In genomic region chr3:146812901-146813393, GRCm38 (mm10) we compare ENCODE assay signal across 8 mouse cellular contexts. TPM values are rescaled to one million over a fixed set of nuclear protein-coding genes. Genes with fewer than 3 reads are reported as not detected.
DNase-seq lines count a peak whose midpoint lies in the region; ATAC-seq and TF ChIP-seq lines count a peak whose summit lies in the region.

TSS of gene Prkacb (minus strand) at chr3:146812990.

- WGBS in hindbrain, embryonic 14.5 days = under 1% methylated on average over 50 of the region's 60 CpGs

- H3K9me3 ChIP-seq in hindbrain, embryonic 14.5 days (ENCODE audit: control insufficient read depth, low read length) = no peaks in the 10 kb centered on the region

- ATAC-seq in Patski = peak; percentile 83
- ATAC-seq in hindbrain, embryonic 14.5 days (ENCODE audit: low FRiP score) = peak; percentile 97

- DNase-seq in Patski (ENCODE audit: low read depth, low spot score) = peak; percentile 70
- DNase-seq in cerebellum, postnatal 14 days = peak; percentile 94 to 97
- peak; percentile 85 to 86 for DNase-seq in frontal cortex, postnatal 25 days (ENCODE audit: low spot score in 2 of 2)
- peak; percentile 95 for DNase-seq in hindbrain, embryonic 14.5 days (ENCODE audit: low spot score)
- peak; percentile 91 to 92 for DNase-seq in layer of hippocampus, postnatal 36 days
- DNase-seq in lung, postnatal 36 days = peak; percentile 89
- peak; percentile 94 for DNase-seq in retina, postnatal 1 day
- DNase-seq in urinary bladder, adult 18-20 months (ENCODE audit: low spot score in 2 of 2) = peak; percentile 81 to 83

- H3K4me2 ChIP-seq in hindbrain, embryonic 14.5 days (replicated peaks) = peak within 1 kb of the TSS; percentile 80

- H3K27me3 ChIP-seq in Patski = peaks cover 5% of the 10 kb centered on the region
- no peaks in the 10 kb centered on the region for H3K27me3 ChIP-seq in hindbrain, embryonic 14.5 days (ENCODE audit: control insufficient read depth, insufficient read depth, low read length)

- H3K36me3 ChIP-seq in hindbrain, embryonic 14.5 days (replicated peaks; ENCODE audit: control insufficient read depth, insufficient read depth) = no peaks in the 10 kb centered on the region; the same call in 1 of the 2 replicates

- CTCF ChIA-PET in Patski (lab: Charles Lee) = interaction anchor here (1.1 to 1.2 kb wide), 3 partner anchors 25 to 58 kb away, joined by 3 to 4 read pairs (median 3); no protein-coding TSS in a partner anchor

- POLR2A ChIA-PET in Patski (lab: Charles Lee) = interaction anchor here (0.9 to 1.8 kb wide), 5 partner anchors 16 to 70 kb away, joined by 3 to 6 read pairs (median 4); no protein-coding TSS in a partner anchor

- peaks cover 19% of the 10 kb centered on the region for H3K4me1 ChIP-seq in hindbrain, embryonic 14.5 days (replicated peaks; ENCODE audit: control insufficient read depth, insufficient read depth, low read length)

- TF ChIP-seq CTCF in Patski (IDR thresholded peaks at IDR 0.05) = no peak

- peak within 1 kb of the TSS; percentile 94 for H3K27ac ChIP-seq in hindbrain, embryonic 14.5 days

- peak within 1 kb of the TSS; percentile 90 for H3K9ac ChIP-seq in hindbrain, embryonic 14.5 days

- in situ Hi-C loops in Patski (cut with MboI; ENCODE audit: low pct_unique_long_range_greater_than_20kb) = no loop called here

- H3K4me3 ChIP-seq in hindbrain, embryonic 14.5 days (replicated peaks; ENCODE audit: low read length) = peak within 1 kb of the TSS; percentile 87

RNA-seq across cellular contexts. Expression of gene Prkacb, which starts in this region (rescaled TPM):
- polyA plus RNA-seq in Patski (2021) = 131 TPM
- 216 and 258 TPM in 2 replicates for polyA plus RNA-seq in hindbrain, embryonic 14.5 days (2014; fragmentation: Nextera tagmentation; extraction: Ambion mirVana)
- 100 to 1,000 TPM; 252 to 256 TPM for total RNA-seq in layer of hippocampus, postnatal 36 days (2021)

Comparison
In these comparisons a context has a peak if more than half of its experiments do, and no peak if none do; other contexts are left out.
1. Peak in every context shown above with its lines: DNase-seq, ATAC-seq, H3K4me3 ChIP-seq and H3K27ac ChIP-seq.